ENCODE assay signal across 13 mouse cellular contexts in genomic region chr10:17175385-17175784, GRCm38 (mm10).
DNase-seq lines count a peak whose midpoint lies in the region; ATAC-seq lines count a peak whose summit lies in the region.
"Had no signal": no experiment of that assay in that cellular context is flagged by ENCODE, and none has a peak within 500 bp of the region (broad histone marks: within the 10 kb centered on the region; RNA-seq: fewer than 3 reads in every experiment).

No protein-coding gene starts in this region.

- DNase-seq in heart, adult 18-20 months = peak; percentile 9 to 17
- no peak for DNase-seq in heart, adult 8-10 months (ENCODE audit: low spot score)
- peak; percentile 91 for DNase-seq in 3T3-L1 (ENCODE audit: low read depth, low spot score)
- peak; percentile 92 for DNase-seq in NIH3T3 (ENCODE audit: low read depth)
- DNase-seq in lung, postnatal 14 days = peak; percentile 7
- no peak for DNase-seq in cerebellum, adult 18-20 months
- DNase-seq: cerebellum, postnatal 36 days; heart, adult 11 months; heart, postnatal 14 days; kidney, postnatal 14 days; liver, embryonic 13.5 days had no signal

- no peak for ATAC-seq in granulocyte monocyte progenitor cell, adult 5-6 weeks (replicated peaks; ENCODE audit: poor library complexity, severe bottlenecking)
- ATAC-seq: forebrain, embryonic 15.5 days had no signal

Comparison
In these comparisons a context has a peak if more than half of its experiments do, and no peak if none do; other contexts are left out.
1. DNase-seq: peak in heart, adult 18-20 months (2 of 2), 3T3-L1 (single experiment), NIH3T3 (single experiment) and lung, postnatal 14 days (single experiment); none in heart, adult 8-10 months (single experiment) and cerebellum, adult 18-20 months (0 of 2).